Mouse (Mus musculus): ENCODE data around the gene Mt3. TPM values are rescaled to one million over a fixed set of nuclear protein-coding genes. Genes with fewer than 3 reads are reported as not detected.
"Not testable (repeated sequence)": the region's sequence is repeated elsewhere in the genome, so short reads cannot be mapped to it uniquely, and the experiment has no call there.

Mt3 gene
- polyA plus RNA-seq, 1 experiment: 1,778 TPM

- Histone ChIP-seq H3K4me3 (ENCODE audit: insufficient read depth, low read length) (no peak overlapping the region), H3K27ac (ENCODE audit: insufficient read depth, low read length) (no peak overlapping the region), H3K4me1 (ENCODE audit: control insufficient read depth, insufficient read depth, low read length) (no peaks in the 10 kb centered on the region)
- TF ChIP-seq POLR2A (IDR thresholded peaks at IDR 0.05; ENCODE audit: extremely low read depth, insufficient read depth, low read length): no peak
- TF ChIP-seq CTCF (IDR thresholded peaks at IDR 0.05; ENCODE audit: extremely low read depth, insufficient read depth, low read length): no peak
Observed at GRCm38 (mm10) chr8:94140266-94140795, 12.1 kb upstream of the Mt3 start.

- TF ChIP-seq POLR2A (IDR thresholded peaks at IDR 0.05; ENCODE audit: extremely low read depth, insufficient read depth, low read length) (no peak), CTCF (IDR thresholded peaks at IDR 0.05; ENCODE audit: extremely low read depth, insufficient read depth, low read length) (no peak)
- Histone ChIP-seq H3K4me3 (ENCODE audit: insufficient read depth, low read length) (no peak overlapping the region), H3K4me1 (ENCODE audit: control insufficient read depth, insufficient read depth, low read length) (peaks cover 4% of the 10 kb centered on the region), H3K27ac (ENCODE audit: insufficient read depth, low read length) (no peak overlapping the region)
Observed at GRCm38 (mm10) chr8:94148236-94148635, 4.2 kb upstream of the Mt3 start.

DNA sequence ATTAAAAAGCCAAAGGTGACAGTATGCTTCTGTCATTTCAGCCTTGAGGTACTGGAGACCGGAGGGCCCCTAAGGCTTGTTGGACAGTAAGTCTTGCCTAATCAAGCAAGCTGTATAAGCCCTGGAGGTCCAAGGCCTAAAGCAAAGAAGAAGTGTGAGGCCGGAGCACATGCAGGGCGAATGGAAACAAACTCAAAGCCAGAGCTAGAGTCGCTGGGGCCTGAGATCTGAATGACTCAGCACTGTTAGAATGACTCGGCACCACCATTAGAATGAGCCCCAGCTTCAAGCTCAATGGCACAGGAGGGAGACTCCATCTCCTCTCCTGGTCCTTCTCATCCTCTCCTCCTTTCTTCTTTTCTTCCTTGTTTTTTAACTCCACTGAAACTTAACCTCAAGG, 1.5 kb upstream of the Mt3 start:
- TF ChIP-seq CTCF (IDR thresholded peaks at IDR 0.05; ENCODE audit: extremely low read depth, insufficient read depth, low read length) (no peak), POLR2A (IDR thresholded peaks at IDR 0.05; ENCODE audit: extremely low read depth, insufficient read depth, low read length) (no peak)
- Histone ChIP-seq H3K4me1 (ENCODE audit: control insufficient read depth, insufficient read depth, low read length) (peaks cover 4% of the 10 kb centered on the region), H3K4me3 (ENCODE audit: insufficient read depth, low read length) (no peak overlapping the region), H3K27ac (ENCODE audit: insufficient read depth, low read length) (no peak overlapping the region)

DNA sequence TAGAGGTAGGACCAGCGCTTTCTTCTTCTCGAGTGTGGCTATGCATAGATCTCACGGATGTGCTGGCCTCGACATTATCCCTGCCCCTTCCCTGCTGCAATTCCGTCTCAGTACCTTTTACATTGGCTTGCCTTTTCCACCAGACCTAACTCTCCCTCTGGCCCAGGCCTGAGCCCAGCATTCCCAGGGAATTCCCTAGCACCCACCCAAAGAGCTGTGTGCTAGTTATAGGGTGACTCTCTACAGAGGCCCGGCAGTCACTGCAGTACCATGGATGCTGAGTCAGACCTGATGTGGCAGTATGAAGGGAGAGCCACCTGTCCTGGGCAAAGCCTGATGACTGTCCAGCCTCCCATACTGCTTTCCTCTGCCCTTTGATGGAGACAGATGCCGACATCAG, 1.0 kb downstream of the Mt3 start:
- TF ChIP-seq CTCF (IDR thresholded peaks at IDR 0.05; ENCODE audit: extremely low read depth, insufficient read depth, low read length) (no peak), POLR2A (IDR thresholded peaks at IDR 0.05; ENCODE audit: extremely low read depth, insufficient read depth, low read length) (no peak)
- peak overlapping the region; percentile 80 for H3K4me3 ChIP-seq (ENCODE audit: insufficient read depth, low read length)
- peaks cover 2% of the 10 kb centered on the region; the same call in 1 of the 2 replicates for H3K4me1 ChIP-seq (ENCODE audit: control insufficient read depth, insufficient read depth, low read length)
- peak overlapping the region; percentile 94 for H3K27ac ChIP-seq (ENCODE audit: insufficient read depth, low read length)

DNA sequence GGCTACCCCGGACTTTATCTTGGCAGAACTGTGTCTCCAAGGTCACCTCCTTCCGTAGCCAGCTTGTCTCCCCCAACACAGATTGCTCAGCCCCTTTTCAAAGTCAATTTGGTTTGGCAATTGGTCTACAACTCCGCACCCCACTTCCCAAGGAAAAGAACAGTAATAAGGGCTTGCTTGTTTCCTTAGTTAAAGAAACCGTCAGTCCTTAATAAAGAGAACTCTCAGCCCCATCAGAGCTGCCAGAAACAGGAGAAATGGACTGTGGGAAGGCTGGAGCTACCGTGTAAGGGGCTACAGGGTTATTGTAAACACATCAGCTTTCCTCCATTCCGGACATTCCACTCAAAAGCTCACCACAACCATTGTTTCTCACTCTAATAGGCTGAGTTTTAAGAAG, 2.1 kb downstream of the Mt3 start:
- H3K27ac ChIP-seq (ENCODE audit: insufficient read depth, low read length): no peak overlapping the region
- H3K4me3 ChIP-seq (ENCODE audit: insufficient read depth, low read length): no peak overlapping the region; the same call in 1 of the 2 replicates
- TF ChIP-seq CTCF (IDR thresholded peaks at IDR 0.05; ENCODE audit: extremely low read depth, insufficient read depth, low read length) (no peak), POLR2A (IDR thresholded peaks at IDR 0.05; ENCODE audit: extremely low read depth, insufficient read depth, low read length) (no peak)
- no peaks in the 10 kb centered on the region; the same call in 1 of the 2 replicates for H3K4me1 ChIP-seq (ENCODE audit: control insufficient read depth, insufficient read depth, low read length)

DNA sequence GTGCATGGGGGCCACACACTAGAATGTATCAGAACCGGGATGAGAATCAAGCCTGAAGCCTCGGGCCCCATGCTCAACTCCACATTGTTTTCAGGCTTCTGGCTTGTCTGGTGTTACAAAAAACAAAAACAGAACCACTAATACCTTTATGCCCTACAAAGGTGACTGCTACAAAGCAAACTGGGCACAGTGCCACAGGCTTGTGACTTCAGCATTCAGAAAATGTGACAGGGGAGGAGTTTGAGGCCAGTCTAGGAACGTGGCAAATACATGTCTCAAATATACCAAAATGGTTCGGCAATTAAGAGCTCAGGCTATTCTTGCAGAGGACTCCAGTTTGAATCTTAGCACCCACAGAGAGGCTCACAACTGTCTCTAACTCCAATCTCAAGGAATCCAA, 3.7 kb downstream of the Mt3 start:
- Histone ChIP-seq H3K4me3 (ENCODE audit: insufficient read depth, low read length) (no peak overlapping the region), H3K27ac (ENCODE audit: insufficient read depth, low read length) (no peak overlapping the region), H3K4me1 (ENCODE audit: control insufficient read depth, insufficient read depth, low read length) (no peaks in the 10 kb centered on the region; the same call in 1 of the 2 replicates)
- no peak for TF ChIP-seq POLR2A (IDR thresholded peaks at IDR 0.05; ENCODE audit: extremely low read depth, insufficient read depth, low read length)
- TF ChIP-seq CTCF (IDR thresholded peaks at IDR 0.05; ENCODE audit: extremely low read depth, insufficient read depth, low read length): no peak

DNA sequence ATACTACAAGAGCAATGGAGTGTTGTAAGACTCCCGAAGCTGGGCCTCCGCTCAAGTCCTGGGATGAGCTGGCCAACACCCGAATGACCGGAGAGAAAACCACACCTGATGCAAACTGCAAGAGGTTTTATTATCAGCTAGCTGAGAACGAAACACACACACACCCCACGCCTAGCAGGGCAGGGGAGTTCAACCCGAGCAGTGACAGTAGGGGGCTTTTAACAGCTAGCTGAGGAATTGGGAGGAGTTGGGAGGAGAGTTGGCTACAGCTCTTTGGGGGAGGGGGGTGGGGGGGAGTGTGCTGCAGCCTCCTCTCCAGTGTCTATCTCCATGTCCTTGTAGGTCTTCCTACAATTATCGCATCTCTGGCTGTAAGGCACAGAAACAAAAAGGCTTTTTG, 13.4 kb downstream of the Mt3 start:
- not testable (repeated sequence) for H3K27ac ChIP-seq (ENCODE audit: insufficient read depth, low read length); H3K4me1 ChIP-seq (ENCODE audit: control insufficient read depth, insufficient read depth, low read length); H3K4me3 ChIP-seq (ENCODE audit: insufficient read depth, low read length)

DNA sequence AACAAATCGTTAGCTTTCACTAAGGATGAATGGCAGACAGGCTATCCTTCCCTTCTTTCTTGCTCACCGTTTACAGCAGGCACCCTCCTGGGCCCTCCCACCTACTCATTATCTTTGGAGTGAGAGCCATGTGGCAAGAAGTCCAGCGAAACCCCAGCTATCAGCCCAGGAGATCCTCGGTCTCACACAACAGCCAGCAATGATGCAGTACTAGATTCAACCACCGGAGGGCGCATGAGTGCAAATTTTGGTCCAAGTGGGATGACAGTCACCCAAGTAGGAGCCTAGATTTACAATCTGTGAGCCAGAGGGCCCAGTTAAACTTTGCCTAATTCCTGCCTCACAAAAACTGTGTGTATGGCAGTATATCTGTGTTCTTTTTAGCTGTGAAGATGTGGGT, 14.8 kb downstream of the Mt3 start:
- H3K27ac ChIP-seq (ENCODE audit: insufficient read depth, low read length): no peak overlapping the region
- TF ChIP-seq CTCF (IDR thresholded peaks at IDR 0.05; ENCODE audit: extremely low read depth, insufficient read depth, low read length) (peak; percentile 98), POLR2A (IDR thresholded peaks at IDR 0.05; ENCODE audit: extremely low read depth, insufficient read depth, low read length) (no peak)
- no peak overlapping the region for H3K4me3 ChIP-seq (ENCODE audit: insufficient read depth, low read length)
- peaks cover 2% of the 10 kb centered on the region for H3K4me1 ChIP-seq (ENCODE audit: control insufficient read depth, insufficient read depth, low read length)

DNA sequence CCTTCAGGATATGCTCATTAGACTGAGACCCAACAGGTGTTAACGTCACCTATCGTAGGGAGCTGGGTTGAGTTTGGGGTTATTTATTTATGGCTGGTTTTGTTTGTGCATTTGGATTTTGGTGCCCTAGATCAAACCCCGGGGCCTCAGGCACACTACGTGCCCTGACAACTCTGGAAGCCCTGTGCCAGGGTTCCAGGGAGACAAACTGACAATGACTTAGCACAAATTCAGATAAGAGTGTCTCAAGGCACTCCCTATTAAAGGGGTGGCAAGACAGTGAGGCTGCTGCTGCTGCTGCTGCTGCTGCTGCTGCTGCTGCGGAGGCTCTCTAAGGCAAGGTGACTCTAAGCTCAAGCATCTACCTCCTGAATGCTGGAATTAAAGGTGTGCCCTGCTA, 17.1 kb downstream of the Mt3 start:
- TF ChIP-seq CTCF (IDR thresholded peaks at IDR 0.05; ENCODE audit: extremely low read depth, insufficient read depth, low read length) (no peak), POLR2A (IDR thresholded peaks at IDR 0.05; ENCODE audit: extremely low read depth, insufficient read depth, low read length) (no peak)
- H3K4me1 ChIP-seq (ENCODE audit: control insufficient read depth, insufficient read depth, low read length): peaks cover 2% of the 10 kb centered on the region
- H3K4me3 ChIP-seq (ENCODE audit: insufficient read depth, low read length): no peak overlapping the region
- no peak overlapping the region for H3K27ac ChIP-seq (ENCODE audit: insufficient read depth, low read length)

GRCm38 (mm10) chr8:94171321-94171755, 18.9 kb downstream of the Mt3 start:
- TF ChIP-seq POLR2A (IDR thresholded peaks at IDR 0.05; ENCODE audit: extremely low read depth, insufficient read depth, low read length) (no peak), CTCF (IDR thresholded peaks at IDR 0.05; ENCODE audit: extremely low read depth, insufficient read depth, low read length) (no peak)
- no peak overlapping the region for H3K27ac ChIP-seq (ENCODE audit: insufficient read depth, low read length)
- peak overlapping the region; percentile 49; the same call in 1 of the 2 replicates for H3K4me3 ChIP-seq (ENCODE audit: insufficient read depth, low read length)

More at GRCm38 (mm10) chr8:94171321-94171755, 18.9 kb downstream of the Mt3 start:
- peaks cover 2% of the 10 kb centered on the region for H3K4me1 ChIP-seq (ENCODE audit: control insufficient read depth, insufficient read depth, low read length)

All from cortical plate, adult 2 months (tissue).